Comparison of ENCODE assay signal across 15 mouse cellular contexts in genomic region chr5:33703999-33704398, GRCm38 (mm10). TPM values are rescaled to one million over a fixed set of nuclear protein-coding genes. Genes with fewer than 3 reads are reported as not detected.
DNase-seq lines count a peak whose midpoint lies in the region; ATAC-seq lines count a peak whose summit lies in the region.
"Had no signal": no experiment of that assay in that cellular context is flagged by ENCODE, and none has a peak within 500 bp of the region (broad histone marks: within the 10 kb centered on the region; RNA-seq: fewer than 3 reads in every experiment).

No protein-coding gene starts in this region.

- DNase-seq in heart, embryonic 10.5 days (ENCODE audit: low spot score), result no peak
- no peak for DNase-seq in heart, postnatal 4 days
- no peak for DNase-seq in limb, embryonic 10.5 days (ENCODE audit: low spot score)
- DNase-seq in adrenal gland, adult 8-10 months, result no peak
- DNase-seq in urinary bladder, postnatal 14 days (ENCODE audit: low spot score), result no peak
- DNase-seq: cerebellum, adult 18-20 months; kidney, postnatal 4 days; liver, postnatal 0 days; right cerebral cortex, adult 18-20 months; thymus, adult 18-20 months had no signal

- H3K4me2 ChIP-seq in forebrain, embryonic 16.5 days (ENCODE audit: low read length), result no peak overlapping the region
- H3K4me2 ChIP-seq in neural tube, embryonic 13.5 days, result no peak overlapping the region
- H3K4me2 ChIP-seq in heart, embryonic 12.5 days, result no peak overlapping the region

- peak overlapping the region; percentile 17; the same call in 1 of the 2 replicates for H3K27ac ChIP-seq in heart, embryonic 10.5 days
- H3K27ac ChIP-seq in forebrain, embryonic 16.5 days (ENCODE audit: low read length), result peak overlapping the region; percentile 71
- H3K27ac ChIP-seq in limb, embryonic 10.5 days, result peak overlapping the region; percentile 27; the same call in 1 of the 2 replicates
- peak overlapping the region; percentile 85 for H3K27ac ChIP-seq in neural tube, embryonic 13.5 days (replicated peaks)
- H3K27ac ChIP-seq in heart, embryonic 12.5 days (ENCODE audit: poor library complexity, severe bottlenecking), result no peak overlapping the region

- H3K4me3 ChIP-seq in heart, embryonic 10.5 days, result no peak overlapping the region
- no peak overlapping the region for H3K4me3 ChIP-seq in forebrain, embryonic 16.5 days (replicated peaks; ENCODE audit: low read length)
- H3K4me3 ChIP-seq in limb, embryonic 10.5 days, result no peak overlapping the region
- H3K4me3 ChIP-seq in neural tube, embryonic 13.5 days, result no peak overlapping the region
- no peak overlapping the region for H3K4me3 ChIP-seq in heart, embryonic 12.5 days

- 66% methylated on average over 8 of the region's 8 CpGs for WGBS in heart, embryonic 10.5 days
- 12% methylated on average over 8 of the region's 8 CpGs for WGBS in forebrain, embryonic 16.5 days
- 75% methylated on average over 8 of the region's 8 CpGs for WGBS in limb, embryonic 10.5 days
- WGBS in neural tube, embryonic 13.5 days, result 20% methylated on average over 8 of the region's 8 CpGs
- WGBS in heart, embryonic 12.5 days, result 68% methylated on average over 8 of the region's 8 CpGs

- peak; percentile 53 for ATAC-seq in forebrain, embryonic 16.5 days
- peak; percentile 45 for ATAC-seq in neural tube, embryonic 13.5 days (ENCODE audit: low read depth)
- no peak for ATAC-seq in heart, embryonic 12.5 days (ENCODE audit: insufficient number of reproducible peaks, low FRiP score)
- ATAC-seq: intestine, postnatal 0 days; liver, postnatal 0 days had no signal

- H3K4me1 ChIP-seq in heart, embryonic 10.5 days, result peaks cover 73% of the 10 kb centered on the region
- peaks cover 22% of the 10 kb centered on the region for H3K4me1 ChIP-seq in forebrain, embryonic 16.5 days (replicated peaks; ENCODE audit: control insufficient read depth, insufficient read depth, low read length)
- H3K4me1 ChIP-seq in limb, embryonic 10.5 days, result peaks cover 51% of the 10 kb centered on the region
- H3K4me1 ChIP-seq in neural tube, embryonic 13.5 days (replicated peaks), result peaks cover 72% of the 10 kb centered on the region
- peaks cover 63% of the 10 kb centered on the region for H3K4me1 ChIP-seq in heart, embryonic 12.5 days (replicated peaks)

- no peaks in the 10 kb centered on the region for H3K9me3 ChIP-seq in heart, embryonic 10.5 days
- H3K9me3 ChIP-seq in forebrain, embryonic 16.5 days (ENCODE audit: control insufficient read depth, low read length), result no peaks in the 10 kb centered on the region
- H3K9me3 ChIP-seq in limb, embryonic 10.5 days (replicated peaks), result no peaks in the 10 kb centered on the region
- H3K9me3 ChIP-seq in neural tube, embryonic 13.5 days, result no peaks in the 10 kb centered on the region
- no peaks in the 10 kb centered on the region for H3K9me3 ChIP-seq in heart, embryonic 12.5 days (replicated peaks)

- no peaks in the 10 kb centered on the region for H3K36me3 ChIP-seq in heart, embryonic 10.5 days
- H3K36me3 ChIP-seq in forebrain, embryonic 16.5 days (ENCODE audit: control insufficient read depth, insufficient read depth), result no peaks in the 10 kb centered on the region
- H3K36me3 ChIP-seq in limb, embryonic 10.5 days, result no peaks in the 10 kb centered on the region
- H3K36me3 ChIP-seq in neural tube, embryonic 13.5 days, result no peaks in the 10 kb centered on the region
- H3K36me3 ChIP-seq in heart, embryonic 12.5 days, result no peaks in the 10 kb centered on the region

- peaks cover 36% of the 10 kb centered on the region for H3K27me3 ChIP-seq in heart, embryonic 10.5 days (ENCODE audit: insufficient read depth, poor library complexity, severe bottlenecking)
- H3K27me3 ChIP-seq in forebrain, embryonic 16.5 days (replicated peaks; ENCODE audit: control insufficient read depth, insufficient read depth, low read length), result no peaks in the 10 kb centered on the region
- H3K27me3 ChIP-seq in limb, embryonic 10.5 days (ENCODE audit: low read depth, poor library complexity, severe bottlenecking), result peaks cover 38% of the 10 kb centered on the region
- peaks cover 9% of the 10 kb centered on the region for H3K27me3 ChIP-seq in neural tube, embryonic 13.5 days
- H3K27me3 ChIP-seq in heart, embryonic 12.5 days (replicated peaks), result peaks cover 4% of the 10 kb centered on the region

- no peak overlapping the region for H3K9ac ChIP-seq in forebrain, embryonic 16.5 days (replicated peaks; ENCODE audit: low read depth, low read length)
- no peak overlapping the region for H3K9ac ChIP-seq in neural tube, embryonic 13.5 days
- H3K9ac ChIP-seq in heart, embryonic 12.5 days, result no peak overlapping the region
- H3K9ac ChIP-seq: liver, postnatal 0 days had no signal

RNA-seq across cellular contexts. Expression of gene Fgfr3, which starts 17.5 kb away (rescaled TPM):
- 5.8 and 8.6 TPM in 2 replicates for polyA plus RNA-seq in heart, embryonic 10.5 days (2016; fragmentation: Nextera tagmentation; extraction: Ambion mirVana)
- total RNA-seq in heart, postnatal 4 days (2021), result 10 to 100 TPM in 1 of 2 experiments, 1 to 10 TPM in 1; 8.6 to 10.5 TPM
- polyA plus RNA-seq in forebrain, embryonic 16.5 days (2015; fragmentation: Nextera tagmentation; extraction: Ambion mirVana), result 29.9 and 33.0 TPM in 2 replicates
- polyA plus RNA-seq in limb, embryonic 10.5 days (2016; fragmentation: Nextera tagmentation; extraction: Ambion mirVana), result 4.9 and 10.5 TPM in 2 replicates
- polyA plus RNA-seq in neural tube, embryonic 13.5 days (2015; fragmentation: Nextera tagmentation; extraction: Ambion mirVana), result 42.3 and 44.9 TPM in 2 replicates
- 1 to 10 TPM; 2.4 to 4.1 (median 3.1) TPM for total RNA-seq in adrenal gland, adult 8-10 months (2022)
- polyA plus RNA-seq in heart, embryonic 12.5 days (2016; fragmentation: Nextera tagmentation; extraction: Ambion mirVana), result 6.3 and 7.9 TPM in 2 replicates
- total RNA-seq: granulocyte monocyte progenitor cell, adult 5-6 weeks had no signal

RNA-seq across cellular contexts. Expression of gene Tmem129, which starts 45.8 kb away (rescaled TPM):
- polyA plus RNA-seq in heart, embryonic 10.5 days (2016; fragmentation: Nextera tagmentation; extraction: Ambion mirVana), result 37.7 and 42.5 TPM in 2 replicates
- 10 to 100 TPM; 16.0 to 19.2 TPM for total RNA-seq in heart, postnatal 4 days (2021)
- 35.4 and 39.1 TPM in 2 replicates for polyA plus RNA-seq in forebrain, embryonic 16.5 days (2015; fragmentation: Nextera tagmentation; extraction: Ambion mirVana)
- 40.5 and 47.2 TPM in 2 replicates for polyA plus RNA-seq in limb, embryonic 10.5 days (2016; fragmentation: Nextera tagmentation; extraction: Ambion mirVana)
- 24.7 and 27.6 TPM in 2 replicates for polyA plus RNA-seq in neural tube, embryonic 13.5 days (2015; fragmentation: Nextera tagmentation; extraction: Ambion mirVana)
- 10 to 100 TPM; 28.6 to 37.7 (median 33.2) TPM for total RNA-seq in adrenal gland, adult 8-10 months (2022)
- 34.3 and 34.9 TPM in 2 replicates for polyA plus RNA-seq in heart, embryonic 12.5 days (2016; fragmentation: Nextera tagmentation; extraction: Ambion mirVana)

RNA-seq across cellular contexts. Expression of gene Tacc3, which starts 46.1 kb away (rescaled TPM):
- polyA plus RNA-seq in heart, embryonic 10.5 days (2016; fragmentation: Nextera tagmentation; extraction: Ambion mirVana), result 185 and 235 TPM in 2 replicates
- total RNA-seq in heart, postnatal 4 days (2021), result 10 to 100 TPM; 53.3 to 56.9 TPM
- polyA plus RNA-seq in forebrain, embryonic 16.5 days (2015; fragmentation: Nextera tagmentation; extraction: Ambion mirVana), result 71.9 and 85.2 TPM in 2 replicates
- 323 and 325 TPM in 2 replicates for polyA plus RNA-seq in limb, embryonic 10.5 days (2016; fragmentation: Nextera tagmentation; extraction: Ambion mirVana)
- polyA plus RNA-seq in neural tube, embryonic 13.5 days (2015; fragmentation: Nextera tagmentation; extraction: Ambion mirVana), result 40.7 and 46.3 TPM in 2 replicates
- total RNA-seq in adrenal gland, adult 8-10 months (2022), result 1 to 10 TPM; 3.5 to 9.6 (median 6.7) TPM
- polyA plus RNA-seq in heart, embryonic 12.5 days (2016; fragmentation: Nextera tagmentation; extraction: Ambion mirVana), result 152 and 163 TPM in 2 replicates

RNA-seq across cellular contexts. Expression of gene Slbp, which starts 51.6 kb away (rescaled TPM):
- 173 and 225 TPM in 2 replicates for polyA plus RNA-seq in heart, embryonic 10.5 days (2016; fragmentation: Nextera tagmentation; extraction: Ambion mirVana)
- 10 to 100 TPM; 33.4 to 41.5 TPM for total RNA-seq in heart, postnatal 4 days (2021)
- polyA plus RNA-seq in forebrain, embryonic 16.5 days (2015; fragmentation: Nextera tagmentation; extraction: Ambion mirVana), result 126 and 130 TPM in 2 replicates
- 340 and 345 TPM in 2 replicates for polyA plus RNA-seq in limb, embryonic 10.5 days (2016; fragmentation: Nextera tagmentation; extraction: Ambion mirVana)
- 113 and 132 TPM in 2 replicates for polyA plus RNA-seq in neural tube, embryonic 13.5 days (2015; fragmentation: Nextera tagmentation; extraction: Ambion mirVana)
- total RNA-seq in adrenal gland, adult 8-10 months (2022), result 10 to 100 TPM; 34.0 to 42.1 (median 38.5) TPM
- 135 and 140 TPM in 2 replicates for polyA plus RNA-seq in heart, embryonic 12.5 days (2016; fragmentation: Nextera tagmentation; extraction: Ambion mirVana)
